Mouse (Mus musculus): ENCODE measurements around the gene Slfn5. TPM values are rescaled to one million over a fixed set of nuclear protein-coding genes. Genes with fewer than 3 reads are reported as not detected.
"Not testable (repeated sequence)": the region's sequence is repeated elsewhere in the genome, so short reads cannot be mapped to it uniquely, and the experiment has no call there.

Gene Slfn5
- polyA plus RNA-seq, 1 experiment: not detected

- H3K4me3 ChIP-seq (ENCODE audit: insufficient read depth, low read depth, low read length): no peak overlapping the region
Observed at GRCm38 (mm10) chr11:82914711-82915352, 36.3 kb upstream of the Slfn5 start.

GRCm38 (mm10) chr11:82920768-82921167 is 30.4 kb upstream of the Slfn5 start:
- 78% methylated on average over 10 of the region's 10 CpGs for WGBS
- Histone ChIP-seq H3K4me1 (ENCODE audit: control insufficient read depth, insufficient read depth, low read length) (no peaks in the 10 kb centered on the region), H3K4me3 (ENCODE audit: insufficient read depth, low read depth, low read length) (no peak overlapping the region), H3K27ac (ENCODE audit: insufficient read depth, low read depth, low read length) (no peak overlapping the region)
- TF ChIP-seq POLR2A (IDR thresholded peaks at IDR 0.05; ENCODE audit: insufficient read depth, low read depth, low read length): no peak

More at GRCm38 (mm10) chr11:82914711-82915352, 36.3 kb upstream of the Slfn5 start:
- 7% methylated on average over 16 of the region's 16 CpGs for WGBS
- TF ChIP-seq CTCF (IDR thresholded peaks at IDR 0.05; ENCODE audit: insufficient read depth, low read depth, low read length): peak; percentile 91
- TF ChIP-seq POLR2A (IDR thresholded peaks at IDR 0.05; ENCODE audit: insufficient read depth, low read depth, low read length): no peak
- Histone ChIP-seq H3K27ac (ENCODE audit: insufficient read depth, low read depth, low read length) (no peak overlapping the region), H3K4me1 (ENCODE audit: control insufficient read depth, insufficient read depth, low read length) (no peaks in the 10 kb centered on the region)

- TF ChIP-seq CTCF (IDR thresholded peaks at IDR 0.05; ENCODE audit: insufficient read depth, low read depth, low read length) (no peak), POLR2A (IDR thresholded peaks at IDR 0.05; ENCODE audit: insufficient read depth, low read depth, low read length) (no peak)
- H3K4me1 ChIP-seq (ENCODE audit: control insufficient read depth, insufficient read depth, low read length): no peaks in the 10 kb centered on the region
- WGBS: 79% methylated on average over 4 of the region's 4 CpGs
- no peak overlapping the region for H3K4me3 ChIP-seq (ENCODE audit: insufficient read depth, low read depth, low read length)
- H3K27ac ChIP-seq (ENCODE audit: insufficient read depth, low read depth, low read length): no peak overlapping the region
Observed at GRCm38 (mm10) chr11:82921691-82922090, 29.5 kb upstream of the Slfn5 start.

GRCm38 (mm10) chr11:82923910-82924309 is 27.2 kb upstream of the Slfn5 start:
- not testable (repeated sequence) for H3K4me3 ChIP-seq (ENCODE audit: insufficient read depth, low read depth, low read length); H3K4me1 ChIP-seq (ENCODE audit: control insufficient read depth, insufficient read depth, low read length); H3K27ac ChIP-seq (ENCODE audit: insufficient read depth, low read depth, low read length)
- 87% methylated on average over 6 of the region's 6 CpGs for WGBS

- no peak overlapping the region for H3K4me3 ChIP-seq (ENCODE audit: insufficient read depth, low read depth, low read length)
- TF ChIP-seq POLR2A (IDR thresholded peaks at IDR 0.05; ENCODE audit: insufficient read depth, low read depth, low read length): no peak
- TF ChIP-seq CTCF (IDR thresholded peaks at IDR 0.05; ENCODE audit: insufficient read depth, low read depth, low read length): no peak
- H3K27ac ChIP-seq (ENCODE audit: insufficient read depth, low read depth, low read length): no peak overlapping the region
- WGBS: 71% methylated on average over 20 of the region's 20 CpGs
- no peaks in the 10 kb centered on the region for H3K4me1 ChIP-seq (ENCODE audit: control insufficient read depth, insufficient read depth, low read length)
Observed at GRCm38 (mm10) chr11:82928897-82929632, 22.1 kb upstream of the Slfn5 start.

GRCm38 (mm10) chr11:82929633-82929950 is 21.6 kb upstream of the Slfn5 start:
- H3K4me1 ChIP-seq (ENCODE audit: control insufficient read depth, insufficient read depth, low read length): no peaks in the 10 kb centered on the region
- no peak overlapping the region for H3K27ac ChIP-seq (ENCODE audit: insufficient read depth, low read depth, low read length)
- 87% methylated on average over 3 of the region's 3 CpGs for WGBS
- no peak overlapping the region for H3K4me3 ChIP-seq (ENCODE audit: insufficient read depth, low read depth, low read length)
- TF ChIP-seq CTCF (IDR thresholded peaks at IDR 0.05; ENCODE audit: insufficient read depth, low read depth, low read length): no peak
- no peak for TF ChIP-seq POLR2A (IDR thresholded peaks at IDR 0.05; ENCODE audit: insufficient read depth, low read depth, low read length)

- whole genome bisulfite sequencing: 1% methylated on average over 79 of the region's 85 CpGs
- not testable (repeated sequence) for H3K27ac ChIP-seq (ENCODE audit: insufficient read depth, low read depth, low read length); H3K4me1 ChIP-seq (ENCODE audit: control insufficient read depth, insufficient read depth, low read length)
- H3K4me3 ChIP-seq (ENCODE audit: insufficient read depth, low read depth, low read length): peak overlapping the region; percentile 59
Observed at GRCm38 (mm10) chr11:82930391-82930955, 20.7 kb upstream of the Slfn5 start.

- not testable (repeated sequence) for H3K27ac ChIP-seq (ENCODE audit: insufficient read depth, low read depth, low read length); H3K4me1 ChIP-seq (ENCODE audit: control insufficient read depth, insufficient read depth, low read length)
- peak overlapping the region; percentile 59 for H3K4me3 ChIP-seq (ENCODE audit: insufficient read depth, low read depth, low read length)
- WGBS: 3% methylated on average over 62 of the region's 63 CpGs
Observed at GRCm38 (mm10) chr11:82931161-82931560, 20.0 kb upstream of the Slfn5 start.

- 2% methylated on average over 113 of the region's 119 CpGs for WGBS
- H3K27ac ChIP-seq (ENCODE audit: insufficient read depth, low read depth, low read length); H3K4me1 ChIP-seq (ENCODE audit: control insufficient read depth, insufficient read depth, low read length): not testable (repeated sequence)
- peak overlapping the region; percentile 59 for H3K4me3 ChIP-seq (ENCODE audit: insufficient read depth, low read depth, low read length)
Observed at GRCm38 (mm10) chr11:82931671-82932450, 19.3 kb upstream of the Slfn5 start.
